Mouse (Mus musculus): Measurements from ENCODE around the gene Apom. TPM values are rescaled to one million over a fixed set of nuclear protein-coding genes. Genes with fewer than 3 reads are reported as not detected.

Apom gene
- polyA plus RNA-seq, 1 experiment from 2014 or later: not detected

- no peak overlapping the region for H3K4me2 ChIP-seq (ENCODE audit: low read length)
- no peaks in the 10 kb centered on the region for H3K4me1 ChIP-seq (ENCODE audit: control insufficient read depth, insufficient read depth, low read depth, low read length)
- 76% methylated on average over 12 of the region's 12 CpGs for WGBS
- no peak overlapping the region for H3K9ac ChIP-seq (ENCODE audit: low read depth, low read length)
- H3K9me3 ChIP-seq (ENCODE audit: control insufficient read depth, low read length): no peaks in the 10 kb centered on the region
- H3K27ac ChIP-seq (ENCODE audit: low read depth, low read length): no peak overlapping the region
- no peak overlapping the region for H3K4me3 ChIP-seq (ENCODE audit: low read length)
- no peaks in the 10 kb centered on the region for H3K27me3 ChIP-seq (replicated peaks; ENCODE audit: control insufficient read depth, insufficient read depth, low read length)
- peaks cover 55% of the 10 kb centered on the region for H3K36me3 ChIP-seq (ENCODE audit: control insufficient read depth, insufficient read depth, low read length)
- ATAC-seq: no peak
These were observed 34.6 kb downstream of the Apom start for GRCm38 (mm10) chr17:35097164-35097655.

GRCm38 (mm10) chr17:35096597-35096996 is 35.3 kb downstream of the Apom start:
- 86% methylated on average over 11 of the region's 12 CpGs for WGBS
- Histone ChIP-seq H3K9me3 (ENCODE audit: control insufficient read depth, low read length) (no peaks in the 10 kb centered on the region), H3K4me1 (ENCODE audit: control insufficient read depth, insufficient read depth, low read depth, low read length) (no peaks in the 10 kb centered on the region), H3K27ac (ENCODE audit: low read depth, low read length) (no peak overlapping the region), H3K36me3 (ENCODE audit: control insufficient read depth, insufficient read depth, low read length) (peaks cover 52% of the 10 kb centered on the region), H3K27me3 (replicated peaks; ENCODE audit: control insufficient read depth, insufficient read depth, low read length) (no peaks in the 10 kb centered on the region), H3K4me3 (ENCODE audit: low read length) (no peak overlapping the region), H3K4me2 (ENCODE audit: low read length) (no peak overlapping the region), H3K9ac (ENCODE audit: low read depth, low read length) (no peak overlapping the region)
- ATAC-seq: no peak

- H3K9me3 ChIP-seq (ENCODE audit: control insufficient read depth, low read length): no peaks in the 10 kb centered on the region
- peaks cover 8% of the 10 kb centered on the region for H3K4me1 ChIP-seq (ENCODE audit: control insufficient read depth, insufficient read depth, low read depth, low read length)
- no peak overlapping the region for H3K4me3 ChIP-seq (ENCODE audit: low read length)
- H3K27me3 ChIP-seq (replicated peaks; ENCODE audit: control insufficient read depth, insufficient read depth, low read length): no peaks in the 10 kb centered on the region
- no peak overlapping the region for H3K9ac ChIP-seq (ENCODE audit: low read depth, low read length)
- peaks cover 37% of the 10 kb centered on the region for H3K36me3 ChIP-seq (ENCODE audit: control insufficient read depth, insufficient read depth, low read length)
- 94% methylated on average over 15 of the region's 15 CpGs for WGBS
- H3K27ac ChIP-seq (ENCODE audit: low read depth, low read length): no peak overlapping the region
- H3K4me2 ChIP-seq (ENCODE audit: low read length): no peak overlapping the region
- ATAC-seq: no peak
These were observed 37.1 kb downstream of the Apom start for GRCm38 (mm10) chr17:35094475-35095365.

GRCm38 (mm10) chr17:35092403-35093198 is 39.2 kb downstream of the Apom start:
- H3K4me1 ChIP-seq (ENCODE audit: control insufficient read depth, insufficient read depth, low read depth, low read length): peaks cover 8% of the 10 kb centered on the region
- H3K27ac ChIP-seq (ENCODE audit: low read depth, low read length): no peak overlapping the region
- H3K36me3 ChIP-seq (ENCODE audit: control insufficient read depth, insufficient read depth, low read length): peaks cover 30% of the 10 kb centered on the region
- H3K9ac ChIP-seq (ENCODE audit: low read depth, low read length): no peak overlapping the region
- no peaks in the 10 kb centered on the region for H3K9me3 ChIP-seq (ENCODE audit: control insufficient read depth, low read length)
- H3K27me3 ChIP-seq (replicated peaks; ENCODE audit: control insufficient read depth, insufficient read depth, low read length): no peaks in the 10 kb centered on the region
- no peak overlapping the region for H3K4me3 ChIP-seq (ENCODE audit: low read length)
- 89% methylated on average over 14 of the region's 14 CpGs for WGBS
- H3K4me2 ChIP-seq (ENCODE audit: low read length): no peak overlapping the region
- no peak for ATAC-seq

GRCm38 (mm10) chr17:35090166-35090932 is 41.5 kb downstream of the Apom start:
- Histone ChIP-seq H3K4me3 (ENCODE audit: low read length) (peak overlapping the region; percentile 68), H3K27me3 (replicated peaks; ENCODE audit: control insufficient read depth, insufficient read depth, low read length) (no peaks in the 10 kb centered on the region), H3K27ac (ENCODE audit: low read depth, low read length) (peak overlapping the region; percentile 99), H3K9me3 (ENCODE audit: control insufficient read depth, low read length) (no peaks in the 10 kb centered on the region), H3K9ac (ENCODE audit: low read depth, low read length) (peak overlapping the region; percentile 95), H3K36me3 (ENCODE audit: control insufficient read depth, insufficient read depth, low read length) (peaks cover 24% of the 10 kb centered on the region), H3K4me1 (ENCODE audit: control insufficient read depth, insufficient read depth, low read depth, low read length) (peaks cover 8% of the 10 kb centered on the region), H3K4me2 (ENCODE audit: low read length) (peak overlapping the region; percentile 71)
- ATAC-seq: 0 out of 2 replicates have a peak, but pooled peaks have one; percentile 15
- 36% methylated on average over 8 of the region's 8 CpGs for WGBS

GRCm38 (mm10) chr17:35088825-35089644 is 42.8 kb downstream of the Apom start, which contains the start of gene Abhd16a:
Abhd16a (plus strand) TSS chr17:35089263.
- peak; percentile 98 for ATAC-seq
- Histone ChIP-seq H3K4me2 (ENCODE audit: low read length) (peak within 1 kb of the TSS; percentile 71), H3K9ac (ENCODE audit: low read depth, low read length) (peak within 1 kb of the TSS; percentile 95), H3K4me3 (ENCODE audit: low read length) (peak within 1 kb of the TSS; percentile 68), H3K27me3 (replicated peaks; ENCODE audit: control insufficient read depth, insufficient read depth, low read length) (0 out of 2 replicates have a peak, but pooled peaks cover 2% of the 10 kb centered on the region), H3K4me1 (ENCODE audit: control insufficient read depth, insufficient read depth, low read depth, low read length) (peaks cover 8% of the 10 kb centered on the region), H3K9me3 (ENCODE audit: control insufficient read depth, low read length) (no peaks in the 10 kb centered on the region), H3K36me3 (ENCODE audit: control insufficient read depth, insufficient read depth, low read length) (peaks cover 14% of the 10 kb centered on the region), H3K27ac (ENCODE audit: low read depth, low read length) (peak within 1 kb of the TSS; percentile 99)
- 5% methylated on average over 38 of the region's 67 CpGs for WGBS

- no peak for ATAC-seq
- Histone ChIP-seq H3K4me1 (ENCODE audit: control insufficient read depth, insufficient read depth, low read depth, low read length) (peaks cover 8% of the 10 kb centered on the region), H3K4me2 (ENCODE audit: low read length) (no peak overlapping the region), H3K36me3 (ENCODE audit: control insufficient read depth, insufficient read depth, low read length) (peaks cover 13% of the 10 kb centered on the region), H3K27me3 (replicated peaks; ENCODE audit: control insufficient read depth, insufficient read depth, low read length) (0 out of 2 replicates have a peak, but pooled peaks cover 2% of the 10 kb centered on the region), H3K9me3 (ENCODE audit: control insufficient read depth, low read length) (no peaks in the 10 kb centered on the region), H3K27ac (ENCODE audit: low read depth, low read length) (no peak overlapping the region), H3K9ac (ENCODE audit: low read depth, low read length) (no peak overlapping the region), H3K4me3 (ENCODE audit: low read length) (no peak overlapping the region)
- WGBS: 54% methylated on average over 2 of the region's 2 CpGs
These were observed 43.7 kb downstream of the Apom start for GRCm38 (mm10) chr17:35088151-35088550.

Data from hindbrain, embryonic 16.5 days (tissue).